In genomic region chr2:38608831-38609309, GRCm38 (mm10) we compare ENCODE assay signal across 15 mouse cellular contexts. TPM values are rescaled to one million over a fixed set of nuclear protein-coding genes. Genes with fewer than 3 reads are reported as not detected.
DNase-seq lines count a peak whose midpoint lies in the region; ATAC-seq and TF ChIP-seq lines count a peak whose summit lies in the region.
"Had no signal": no experiment of that assay in that cellular context is flagged by ENCODE, and none has a peak within 500 bp of the region (broad histone marks: within the 10 kb centered on the region; RNA-seq: fewer than 3 reads in every experiment).

No protein-coding gene starts in this region.

- peaks cover 9% of the 10 kb centered on the region for H3K4me1 ChIP-seq in heart, embryonic 16.5 days (ENCODE audit: control insufficient read depth, insufficient read depth, low read length)
- no peaks in the 10 kb centered on the region; the same call in none of the 2 replicates for H3K4me1 ChIP-seq in heart, embryonic 11.5 days (ENCODE audit: control insufficient read depth, insufficient read depth, low read length)
- H3K4me1 ChIP-seq in hindbrain, embryonic 10.5 days (replicated peaks), result peaks cover 4% of the 10 kb centered on the region
- H3K4me1 ChIP-seq in midbrain, embryonic 14.5 days (ENCODE audit: control insufficient read depth, insufficient read depth, low read length), result peaks cover 19% of the 10 kb centered on the region

- peaks cover 3% of the 10 kb centered on the region; the same call in 1 of the 2 replicates for H3K36me3 ChIP-seq in heart, embryonic 16.5 days (ENCODE audit: control insufficient read depth, insufficient read depth)
- H3K36me3 ChIP-seq in heart, embryonic 11.5 days (ENCODE audit: control insufficient read depth, insufficient read depth, low read length), result peaks cover 2% of the 10 kb centered on the region; the same call in 1 of the 2 replicates
- H3K36me3 ChIP-seq in hindbrain, embryonic 10.5 days, result peaks cover 59% of the 10 kb centered on the region
- peaks cover 16% of the 10 kb centered on the region; the same call in 1 of the 2 replicates for H3K36me3 ChIP-seq in midbrain, embryonic 14.5 days (ENCODE audit: control insufficient read depth, insufficient read depth, low read length)

- no peak overlapping the region for H3K9ac ChIP-seq in heart, embryonic 16.5 days (ENCODE audit: low read length)
- H3K9ac ChIP-seq in heart, embryonic 11.5 days (ENCODE audit: low read depth, low read length), result no peak overlapping the region
- H3K9ac ChIP-seq in midbrain, embryonic 14.5 days (replicated peaks; ENCODE audit: low read length), result no peak overlapping the region

- no peak overlapping the region for H3K4me3 ChIP-seq in heart, embryonic 16.5 days (ENCODE audit: low read length)
- H3K4me3 ChIP-seq in heart, embryonic 11.5 days (ENCODE audit: low read depth, low read length), result no peak overlapping the region
- no peak overlapping the region for H3K4me3 ChIP-seq in hindbrain, embryonic 10.5 days
- H3K4me3 ChIP-seq in midbrain, embryonic 14.5 days (replicated peaks; ENCODE audit: low read depth, low read length), result no peak overlapping the region

- H3K27ac ChIP-seq in heart, embryonic 16.5 days (ENCODE audit: low read length), result no peak overlapping the region
- no peak overlapping the region for H3K27ac ChIP-seq in heart, embryonic 11.5 days (ENCODE audit: low read depth, low read length)
- H3K27ac ChIP-seq in hindbrain, embryonic 10.5 days, result peak overlapping the region; percentile 20; the same call in 1 of the 2 replicates
- peak overlapping the region; percentile 66 for H3K27ac ChIP-seq in midbrain, embryonic 14.5 days (replicated peaks; ENCODE audit: low read depth, low read length)
- H3K27ac ChIP-seq: kidney, postnatal 0 days; macrophage had no signal

- WGBS in heart, embryonic 16.5 days, result 59% methylated on average over 5 of the region's 5 CpGs
- WGBS in heart, embryonic 11.5 days (ENCODE audit: insufficient replicate concordance), result 75% methylated on average over 5 of the region's 5 CpGs
- 88% methylated on average over 5 of the region's 5 CpGs for WGBS in hindbrain, embryonic 10.5 days
- 47% methylated on average over 5 of the region's 5 CpGs for WGBS in midbrain, embryonic 14.5 days

- intact Hi-C loops in heart, postnatal 14 days (cut with DNase I), result no loop called here

- no peak overlapping the region for H3K4me2 ChIP-seq in heart, embryonic 16.5 days (ENCODE audit: low read depth, low read length)
- no peak overlapping the region for H3K4me2 ChIP-seq in heart, embryonic 11.5 days
- H3K4me2 ChIP-seq in midbrain, embryonic 14.5 days (ENCODE audit: low read length), result no peak overlapping the region

- no peaks in the 10 kb centered on the region for H3K27me3 ChIP-seq in heart, embryonic 16.5 days (ENCODE audit: control insufficient read depth, insufficient read depth, low read length)
- no peaks in the 10 kb centered on the region for H3K27me3 ChIP-seq in heart, embryonic 11.5 days (ENCODE audit: control insufficient read depth, insufficient read depth, low read length)
- H3K27me3 ChIP-seq in hindbrain, embryonic 10.5 days (ENCODE audit: insufficient read depth, poor library complexity, severe bottlenecking), result no peaks in the 10 kb centered on the region
- H3K27me3 ChIP-seq in midbrain, embryonic 14.5 days (ENCODE audit: control insufficient read depth, insufficient read depth, low read length), result no peaks in the 10 kb centered on the region

- ATAC-seq in heart, embryonic 16.5 days (replicated peaks; ENCODE audit: extremely low read depth, insufficient read depth, low FRiP score), result 0 out of 2 replicates have a peak, but pooled peaks have one; percentile 41
- no peak for ATAC-seq in heart, embryonic 11.5 days (replicated peaks; ENCODE audit: insufficient number of reproducible peaks, low FRiP score, low TSS enrichment)
- ATAC-seq in midbrain, embryonic 14.5 days (ENCODE audit: low FRiP score, low TSS enrichment), result peak; percentile 50; the same call in 1 of the 2 replicates

- TF ChIP-seq POLR2A in brain, embryonic 14.5 days (IDR thresholded peaks at IDR 0.05; ENCODE audit: borderline replicate concordance, extremely low read depth, insufficient read depth, insufficient read length, poor library complexity, severe bottlenecking), result no peak

- DNase-seq in brain, embryonic 14.5 days (ENCODE audit: low read depth), result peak; percentile 74
- DNase-seq in hindbrain, embryonic 10.5 days (ENCODE audit: low spot score), result no peak
- peak; percentile 67 for DNase-seq in midbrain, embryonic 14.5 days
- DNase-seq in kidney, adult 9 months, result no peak
- DNase-seq in cerebellum, postnatal 4 days (ENCODE audit: low spot score in 2 of 2), result no peak
- no peak for DNase-seq in heart, postnatal 14 days
- DNase-seq: cerebellum, adult 9-10 months; heart, postnatal 36 days; layer of hippocampus, postnatal 36 days; right cerebral cortex, postnatal 14 days; thymus, postnatal 14 days had no signal

- H3K9me3 ChIP-seq in heart, embryonic 16.5 days (replicated peaks; ENCODE audit: control insufficient read depth, low read length), result no peaks in the 10 kb centered on the region
- H3K9me3 ChIP-seq in heart, embryonic 11.5 days (replicated peaks; ENCODE audit: control insufficient read depth, low read length), result no peaks in the 10 kb centered on the region
- H3K9me3 ChIP-seq in hindbrain, embryonic 10.5 days, result no peaks in the 10 kb centered on the region
- H3K9me3 ChIP-seq in midbrain, embryonic 14.5 days (ENCODE audit: control insufficient read depth, low read length), result no peaks in the 10 kb centered on the region

- TF ChIP-seq CTCF in brain, embryonic 14.5 days (IDR thresholded peaks at IDR 0.05; ENCODE audit: borderline replicate concordance, extremely low read depth, insufficient read depth, insufficient read length), result no peak

RNA-seq across cellular contexts. Expression of gene Psmb7, which starts 35.0 kb away (rescaled TPM):
- 214 and 217 TPM in 2 replicates for polyA plus RNA-seq in heart, embryonic 16.5 days (2015; fragmentation: Nextera tagmentation; extraction: Ambion mirVana)
- polyA plus RNA-seq in heart, embryonic 11.5 days (2014; fragmentation: Nextera tagmentation; extraction: Ambion mirVana), result 254 and 263 TPM in 2 replicates
- 265 and 300 TPM in 2 replicates for polyA plus RNA-seq in brain, embryonic 14.5 days (2012; rRNA removed)
- 319 and 334 TPM in 2 replicates for polyA plus RNA-seq in hindbrain, embryonic 10.5 days (2016; fragmentation: Nextera tagmentation; extraction: Ambion mirVana)
- 282 and 322 TPM in 2 replicates for polyA plus RNA-seq in midbrain, embryonic 14.5 days (2014; fragmentation: Nextera tagmentation; extraction: Ambion mirVana)
- 100 to 1,000 TPM; 242 to 254 TPM for total RNA-seq in heart, postnatal 14 days (2021)

Comparison
In these comparisons a context has a peak if more than half of its experiments do, and no peak if none do; other contexts are left out.
1. H3K27ac ChIP-seq: peak in hindbrain, embryonic 10.5 days (single experiment) and midbrain, embryonic 14.5 days (single experiment); none in heart, embryonic 16.5 days (single experiment) and heart, embryonic 11.5 days (single experiment).
2. DNase-seq: peak in brain, embryonic 14.5 days (single experiment) and midbrain, embryonic 14.5 days (single experiment); none in hindbrain, embryonic 10.5 days (single experiment), kidney, adult 9 months (single experiment), cerebellum, postnatal 4 days (0 of 2) and heart, postnatal 14 days (0 of 2).